Mouse (Mus musculus): ENCODE results near the gene Cox4i1. TPM values are rescaled to one million over a fixed set of nuclear protein-coding genes. Genes with fewer than 3 reads are reported as not detected.
A peak's percentile ranks its signal among the peaks of the same experiment; 100 is the strongest.

Cox4i1 gene
- polyA plus RNA-seq, 2 experiments, result 573 to 701 TPM

DNA sequence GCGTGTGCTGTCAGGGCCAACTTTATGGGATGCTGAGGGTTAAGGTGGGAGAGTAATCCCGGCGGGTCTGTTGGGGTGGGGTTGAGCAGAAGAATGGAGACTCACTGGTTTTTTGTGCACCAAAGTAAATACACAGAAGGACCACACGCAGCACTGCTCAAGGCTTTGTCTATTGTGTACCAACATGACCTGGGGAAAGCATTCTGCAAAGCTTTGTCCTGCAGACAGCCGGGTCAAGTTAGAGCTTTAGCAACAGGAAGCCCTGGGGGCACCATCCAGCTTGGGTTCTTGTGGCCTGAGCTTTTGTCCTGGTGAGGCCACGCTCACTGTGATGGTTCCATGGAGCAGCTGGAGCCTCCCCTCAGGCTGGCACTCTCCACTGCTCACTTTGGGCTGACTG is 3.8 kb downstream of the Cox4i1 start:
- Histone ChIP-seq H3K27me3 (ENCODE audit: control insufficient read depth, insufficient read depth, low read length) (no peaks in the 10 kb centered on the region), H3K4me1 (replicated peaks; ENCODE audit: control insufficient read depth in 2 of 2, insufficient read depth in 2 of 2, low read length in 1 of 2) (peaks cover 4 to 6% of the 10 kb centered on the region in 2 experiments), H3K4me2 (ENCODE audit: low read depth) (no peak overlapping the region), H3K4me3 (ENCODE audit: insufficient read depth in 1 of 2, low read depth in 2 of 2, low read length in 2 of 2) (no peak overlapping the region), H3K36me3 (replicated peaks; ENCODE audit: control insufficient read depth, insufficient read depth, low read depth) (peaks cover 39% of the 10 kb centered on the region), H3K9ac (replicated peaks) (no peak overlapping the region), H3K9me3 (ENCODE audit: control insufficient read depth, low read length) (no peaks in the 10 kb centered on the region), H3K27ac (no peak overlapping the region)
- WGBS (ENCODE audit: insufficient replicate concordance), result 70% methylated on average over 6 of the region's 6 CpGs
- TF ChIP-seq EP300 (IDR thresholded peaks at IDR 0.05; ENCODE audit: low read depth) (no peak), CTCF (IDR thresholded peaks at IDR 0.05; ENCODE audit: low read depth) (no peak)
- ATAC-seq (ENCODE audit: insufficient read depth) (no peak), DNase-seq (ENCODE audit: low read depth in 3 of 3, low spot score in 3 of 3) (no peak)

DNA sequence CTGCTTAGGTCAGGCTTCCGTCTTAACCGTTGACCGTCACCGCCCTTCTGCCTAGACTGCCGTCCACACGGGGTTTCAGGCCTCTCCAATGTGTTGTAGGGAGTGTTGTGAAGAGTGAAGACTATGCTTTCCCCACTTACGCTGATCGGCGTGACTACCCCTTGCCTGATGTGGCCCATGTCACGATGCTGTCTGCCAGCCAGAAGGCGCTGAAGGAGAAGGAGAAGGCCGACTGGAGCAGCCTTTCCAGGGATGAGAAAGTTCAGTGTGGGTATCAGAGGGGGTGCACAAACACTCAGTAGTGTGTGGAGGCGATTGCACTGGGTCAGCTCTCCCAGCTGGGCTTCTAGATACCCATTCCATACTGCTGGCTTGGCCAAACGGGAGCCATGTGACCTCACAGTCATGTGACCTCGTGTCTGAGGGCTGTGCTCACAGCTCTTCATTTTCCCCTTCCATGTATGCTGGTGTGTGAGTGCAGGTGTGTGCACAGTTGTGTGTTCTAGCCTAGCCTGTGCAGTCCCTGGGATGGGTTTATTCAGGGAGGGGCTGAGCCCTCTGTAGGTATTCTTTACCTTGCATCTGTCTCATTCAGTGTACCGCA is 4.7 kb downstream of the Cox4i1 start:
- no peak overlapping the region for H3K4me3 ChIP-seq (ENCODE audit: insufficient read depth in 1 of 2, low read depth in 2 of 2, low read length in 2 of 2)
- H3K36me3 ChIP-seq (replicated peaks; ENCODE audit: control insufficient read depth, insufficient read depth, low read depth), result peaks cover 39% of the 10 kb centered on the region
- ATAC-seq (ENCODE audit: insufficient read depth) (no peak), DNase-seq (ENCODE audit: low read depth in 3 of 3, low spot score in 3 of 3) (no peak)
- no peaks in the 10 kb centered on the region for H3K27me3 ChIP-seq (ENCODE audit: control insufficient read depth, insufficient read depth, low read length)
- H3K9ac ChIP-seq (replicated peaks), result no peak overlapping the region
- H3K9me3 ChIP-seq (ENCODE audit: control insufficient read depth, low read length), result no peaks in the 10 kb centered on the region
- H3K4me2 ChIP-seq (ENCODE audit: low read depth), result no peak overlapping the region
- no peak for TF ChIP-seq CTCF (IDR thresholded peaks at IDR 0.05; ENCODE audit: low read depth)
- no peak for TF ChIP-seq EP300 (IDR thresholded peaks at IDR 0.05; ENCODE audit: low read depth)
- WGBS (ENCODE audit: insufficient replicate concordance), result 87% methylated on average over 16 of the region's 16 CpGs
- H3K27ac ChIP-seq, result no peak overlapping the region
- H3K4me1 ChIP-seq (replicated peaks; ENCODE audit: control insufficient read depth in 2 of 2, insufficient read depth in 2 of 2, low read length in 1 of 2), result peaks cover 0 to 3% of the 10 kb centered on the region in 2 experiments; a peak in 3 of 4 replicates

DNA sequence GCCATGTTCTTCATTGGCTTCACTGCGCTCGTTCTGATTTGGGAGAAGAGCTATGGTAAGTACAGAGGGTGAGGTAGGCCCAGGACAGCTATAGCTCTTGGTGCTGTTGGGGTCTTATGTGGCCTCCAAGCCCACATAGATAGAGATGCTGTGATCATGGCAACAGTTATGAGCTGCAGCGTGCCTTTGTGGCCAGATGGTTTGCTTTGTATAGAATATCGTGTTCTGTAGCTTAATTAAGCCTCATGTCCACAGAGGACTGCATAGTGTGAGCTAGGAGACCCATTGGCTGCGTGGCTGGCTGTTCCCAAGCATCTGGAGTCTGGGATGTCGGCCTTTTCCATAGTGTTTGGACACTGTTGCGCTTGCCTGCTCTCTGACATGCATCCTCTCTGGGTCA is 5.3 kb downstream of the Cox4i1 start:
- Histone ChIP-seq H3K27ac (no peak overlapping the region), H3K4me2 (ENCODE audit: low read depth) (no peak overlapping the region), H3K4me3 (ENCODE audit: insufficient read depth in 1 of 2, low read depth in 2 of 2, low read length in 2 of 2) (no peak overlapping the region), H3K36me3 (replicated peaks; ENCODE audit: control insufficient read depth, insufficient read depth, low read depth) (peaks cover 39% of the 10 kb centered on the region), H3K9ac (replicated peaks) (no peak overlapping the region), H3K9me3 (ENCODE audit: control insufficient read depth, low read length) (no peaks in the 10 kb centered on the region), H3K27me3 (ENCODE audit: control insufficient read depth, insufficient read depth, low read length) (no peaks in the 10 kb centered on the region), H3K4me1 (replicated peaks; ENCODE audit: control insufficient read depth in 2 of 2, insufficient read depth in 2 of 2, low read length in 1 of 2) (peaks cover 0 to 3% of the 10 kb centered on the region in 2 experiments; a peak in 3 of 4 replicates)
- ATAC-seq (ENCODE audit: insufficient read depth), result no peak
- WGBS (ENCODE audit: insufficient replicate concordance), result 92% methylated on average over 7 of the region's 7 CpGs
- TF ChIP-seq EP300 (IDR thresholded peaks at IDR 0.05; ENCODE audit: low read depth) (no peak), CTCF (IDR thresholded peaks at IDR 0.05; ENCODE audit: low read depth) (no peak)
- no peak for DNase-seq (ENCODE audit: low read depth in 3 of 3, low spot score in 3 of 3)

DNA sequence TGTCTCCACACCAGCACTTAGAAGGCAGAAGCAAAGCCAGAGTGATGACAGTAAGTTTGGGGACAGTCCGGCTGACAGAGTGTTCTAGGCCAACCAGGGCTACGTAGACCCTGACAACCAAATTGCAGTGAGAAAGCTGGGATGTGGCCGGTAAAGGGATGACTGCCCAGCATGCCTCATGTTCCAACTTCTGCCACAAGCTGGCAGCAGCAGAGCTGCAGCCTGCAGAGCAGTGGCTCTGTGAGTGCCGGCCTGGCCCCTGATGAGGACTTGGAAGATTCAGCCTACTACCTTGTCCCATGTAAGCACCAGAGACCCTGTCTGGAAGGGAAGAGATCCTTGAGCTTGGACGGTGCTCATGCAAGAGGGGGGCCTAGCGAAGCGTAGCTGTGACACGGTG is 7.7 kb downstream of the Cox4i1 start:
- Histone ChIP-seq H3K36me3 (replicated peaks; ENCODE audit: control insufficient read depth, insufficient read depth, low read depth) (peaks cover 31% of the 10 kb centered on the region), H3K9me3 (ENCODE audit: control insufficient read depth, low read length) (no peaks in the 10 kb centered on the region), H3K4me3 (ENCODE audit: insufficient read depth in 1 of 2, low read depth in 2 of 2, low read length in 2 of 2) (no peak overlapping the region), H3K27ac (no peak overlapping the region), H3K4me2 (ENCODE audit: low read depth) (no peak overlapping the region), H3K4me1 (replicated peaks; ENCODE audit: control insufficient read depth in 2 of 2, insufficient read depth in 2 of 2, low read length in 1 of 2) (peaks cover 5 to 9% of the 10 kb centered on the region in 2 experiments), H3K27me3 (ENCODE audit: control insufficient read depth, insufficient read depth, low read length) (no peaks in the 10 kb centered on the region), H3K9ac (replicated peaks) (no peak overlapping the region)
- ATAC-seq (ENCODE audit: insufficient read depth) (no peak), DNase-seq (ENCODE audit: low read depth in 3 of 3, low spot score in 3 of 3) (no peak)
- TF ChIP-seq CTCF (IDR thresholded peaks at IDR 0.05; ENCODE audit: low read depth) (peak; percentile 24; the same call in 1 of the 2 replicates), EP300 (IDR thresholded peaks at IDR 0.05; ENCODE audit: low read depth) (no peak)
- 74% methylated on average over 8 of the region's 8 CpGs for whole genome bisulfite sequencing (ENCODE audit: insufficient replicate concordance)

DNA sequence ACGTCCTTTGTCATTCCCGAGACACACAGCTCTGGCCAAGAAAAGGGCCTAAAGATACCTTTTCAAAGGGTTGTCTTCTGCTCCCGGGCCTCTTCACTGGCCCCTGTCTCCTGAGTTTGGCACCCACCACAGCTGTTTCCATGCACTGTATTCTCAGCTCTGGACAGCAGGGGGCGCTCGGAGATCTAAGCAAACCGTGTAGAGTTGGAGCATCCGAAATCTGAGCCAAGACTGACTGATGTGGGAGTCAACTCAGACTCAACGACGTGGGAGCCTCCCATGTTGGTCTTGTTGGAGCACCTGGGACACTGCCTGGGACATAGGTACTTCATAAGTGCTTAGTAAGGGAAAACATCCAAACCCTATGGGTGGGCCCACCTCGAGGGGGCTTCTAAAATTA is 10.4 kb downstream of the Cox4i1 start:
- Histone ChIP-seq H3K9me3 (ENCODE audit: control insufficient read depth, low read length) (no peaks in the 10 kb centered on the region), H3K36me3 (replicated peaks; ENCODE audit: control insufficient read depth, insufficient read depth, low read depth) (peaks cover 6% of the 10 kb centered on the region), H3K4me2 (ENCODE audit: low read depth) (no peak overlapping the region), H3K27me3 (ENCODE audit: control insufficient read depth, insufficient read depth, low read length) (no peaks in the 10 kb centered on the region), H3K4me3 (ENCODE audit: insufficient read depth in 1 of 2, low read depth in 2 of 2, low read length in 2 of 2) (no peak overlapping the region), H3K27ac (no peak overlapping the region), H3K9ac (replicated peaks) (no peak overlapping the region), H3K4me1 (replicated peaks; ENCODE audit: control insufficient read depth in 2 of 2, insufficient read depth in 2 of 2, low read length in 1 of 2) (peaks cover 5 to 9% of the 10 kb centered on the region in 2 experiments)
- WGBS (ENCODE audit: insufficient replicate concordance), result 13% methylated on average over 10 of the region's 10 CpGs
- TF ChIP-seq CTCF (IDR thresholded peaks at IDR 0.05; ENCODE audit: low read depth) (peak; percentile 96), EP300 (IDR thresholded peaks at IDR 0.05; ENCODE audit: low read depth) (no peak)
- ATAC-seq (ENCODE audit: insufficient read depth), result 0 out of 2 replicates have a peak, but pooled peaks have one; percentile 26
- DNase-seq (ENCODE audit: low read depth in 3 of 3, low spot score in 3 of 3), result peak in 2 of 3 experiments; percentile 43 to 59
